Mouse (Mus musculus) midbrain, embryonic 16.5 days (tissue): Measurements from ENCODE around the gene Camta1. TPM values are rescaled to one million over a fixed set of nuclear protein-coding genes. Genes with fewer than 3 reads are reported as not detected.
A peak's percentile ranks its signal among the peaks of the same experiment; 100 is the strongest.

ENCODE experiments used
- ATAC-seq: fragments of 200-750 bp; cut with Nextera tagmentation; 2 replicates; pipeline ENCODE4 v1.8.0; 2017; ENCODE audit warnings: moderate TSS enrichment
- H3K27ac ChIP-seq: fragments of 300-500 bp; sonication (generic); 2 replicates; pipeline ENCODE4 v1.5.1; 2014; ENCODE audit warnings: mild to moderate bottlenecking, low read length, mixed read lengths
- H3K27me3 ChIP-seq: fragments of 300-500 bp; sonication (generic); 2 replicates; pipeline ENCODE4 v1.6.1; 2014; ENCODE audit warnings: low read depth, low read length, mixed read lengths; ENCODE audit not compliant: control insufficient read depth, insufficient read depth
- H3K36me3 ChIP-seq: fragments of 300-500 bp; sonication (generic); 2 replicates; pipeline ENCODE4 v1.6.1; 2014; ENCODE audit warnings: mild to moderate bottlenecking, low read length, moderate library complexity, mixed read lengths; ENCODE audit not compliant: control insufficient read depth, insufficient read depth
- H3K4me1 ChIP-seq: fragments of 300-500 bp; sonication (generic); 2 replicates; pipeline ENCODE4 v1.6.1; 2014; ENCODE audit warnings: mild to moderate bottlenecking, low read length, mixed read lengths; ENCODE audit not compliant: control insufficient read depth, insufficient read depth
- H3K4me2 ChIP-seq: fragments of 300-500 bp; sonication (generic); 2 replicates; pipeline ENCODE4 v1.6.1; 2014; ENCODE audit warnings: mild to moderate bottlenecking, low read length, mixed read lengths
- H3K4me3 ChIP-seq: fragments of 300-500 bp; sonication (generic); 2 replicates; pipeline ENCODE4 v1.5.1; 2014; ENCODE audit warnings: low read depth, mild to moderate bottlenecking, low read length, moderate library complexity, mixed read lengths
- H3K9ac ChIP-seq: fragments of 300-500 bp; sonication (generic); 2 replicates; pipeline ENCODE4 v1.6.1; 2014; ENCODE audit warnings: low read depth, low read length, mixed read lengths
- H3K9me3 ChIP-seq: fragments of 300-500 bp; sonication (generic); replicated peaks from 2 replicates; pipeline ENCODE4 v1.6.1; 2014; ENCODE audit warnings: mild to moderate bottlenecking, low read length, mixed read lengths; ENCODE audit not compliant: control insufficient read depth, poor library complexity, severe bottlenecking
- WGBS: fragments of 180-500 bp; shearing (Covaris S2); extraction: QIAGEN DNeasy Blood & Tissue Kit; methylation state at CpG from one replicate; pipeline ENCODE4 v1.1.7; 2014; 5-methylcytosine and 5-hydroxymethylcytosine counted together
- polyA plus RNA-seq: library from polyadenylated mRNA; unstranded; fragments of >200 nt; fragmentation: Nextera tagmentation; extraction: Ambion mirVana; gene quantifications from 2 replicates; pipeline ENCODE4 v1.2.1, GENCODE M21; 2015

Camta1 gene
- polyA plus RNA-seq, 1 experiment from 2014 or later = 159 TPM

GRCm38 (mm10) chr4:151610266-151610665, 251.4 kb downstream of the Camta1 start:
- no peaks in the 10 kb centered on the region; the same call in 1 of the 2 replicates for H3K9me3 ChIP-seq
- 17% methylated on average over 8 of the region's 8 CpGs for WGBS
- no peak overlapping the region for H3K4me2 ChIP-seq
- no peak for ATAC-seq
- H3K27me3 ChIP-seq = no peaks in the 10 kb centered on the region
- H3K9ac ChIP-seq = no peak overlapping the region
- no peak overlapping the region for H3K4me3 ChIP-seq
- H3K27ac ChIP-seq = no peak overlapping the region
- H3K36me3 ChIP-seq = no peaks in the 10 kb centered on the region
- H3K4me1 ChIP-seq = peaks cover 15% of the 10 kb centered on the region

GRCm38 (mm10) chr4:151604907-151605306, 256.8 kb downstream of the Camta1 start:
- no peak overlapping the region for H3K27ac ChIP-seq
- no peaks in the 10 kb centered on the region for H3K36me3 ChIP-seq
- no peak overlapping the region for H3K4me3 ChIP-seq
- H3K27me3 ChIP-seq = no peaks in the 10 kb centered on the region
- H3K4me2 ChIP-seq = no peak overlapping the region
- H3K9ac ChIP-seq = no peak overlapping the region
- H3K4me1 ChIP-seq = peaks cover 17% of the 10 kb centered on the region
- WGBS = 45% methylated on average over 6 of the region's 6 CpGs
- H3K9me3 ChIP-seq = no peaks in the 10 kb centered on the region
- ATAC-seq = no peak

- H3K9me3 ChIP-seq = no peaks in the 10 kb centered on the region
- 0 out of 2 replicates have a peak, but pooled peaks have one; percentile 15 for ATAC-seq
- H3K27me3 ChIP-seq = no peaks in the 10 kb centered on the region
- peaks cover 16% of the 10 kb centered on the region for H3K4me1 ChIP-seq
- H3K4me2 ChIP-seq = no peak overlapping the region
- H3K36me3 ChIP-seq = no peaks in the 10 kb centered on the region
- no peak overlapping the region for H3K9ac ChIP-seq
- H3K4me3 ChIP-seq = no peak overlapping the region
- 10% methylated on average over 16 of the region's 16 CpGs for WGBS
- no peak overlapping the region for H3K27ac ChIP-seq
These were observed 257.2 kb downstream of the Camta1 start for GRCm38 (mm10) chr4:151604481-151604880.

GRCm38 (mm10) chr4:151603586-151603985, 258.1 kb downstream of the Camta1 start:
- Histone ChIP-seq H3K9ac (no peak overlapping the region), H3K27me3 (no peaks in the 10 kb centered on the region), H3K4me3 (no peak overlapping the region), H3K4me1 (peaks cover 16% of the 10 kb centered on the region), H3K9me3 (no peaks in the 10 kb centered on the region), H3K27ac (no peak overlapping the region), H3K4me2 (no peak overlapping the region), H3K36me3 (no peaks in the 10 kb centered on the region)
- WGBS = 49% methylated on average over 9 of the region's 9 CpGs
- no peak; the same call in 1 of the 2 replicates for ATAC-seq

- H3K27me3 ChIP-seq = no peaks in the 10 kb centered on the region
- H3K4me1 ChIP-seq = no peaks in the 10 kb centered on the region
- no peaks in the 10 kb centered on the region for H3K9me3 ChIP-seq
- H3K27ac ChIP-seq = no peak overlapping the region
- H3K4me2 ChIP-seq = no peak overlapping the region
- WGBS = 62% methylated on average over 8 of the region's 8 CpGs
- H3K36me3 ChIP-seq = no peaks in the 10 kb centered on the region
- peak; percentile 36; the same call in 1 of the 2 replicates for ATAC-seq
- no peak overlapping the region for H3K9ac ChIP-seq
- H3K4me3 ChIP-seq = no peak overlapping the region
These were observed 266.6 kb downstream of the Camta1 start for GRCm38 (mm10) chr4:151595116-151595515.

- Histone ChIP-seq H3K9ac (no peak overlapping the region), H3K27me3 (no peaks in the 10 kb centered on the region), H3K36me3 (no peaks in the 10 kb centered on the region), H3K4me2 (no peak overlapping the region), H3K4me1 (no peaks in the 10 kb centered on the region), H3K9me3 (no peaks in the 10 kb centered on the region), H3K27ac (no peak overlapping the region), H3K4me3 (no peak overlapping the region)
- 77% methylated on average over 7 of the region's 7 CpGs for WGBS
- ATAC-seq = no peak
These were observed 268.6 kb downstream of the Camta1 start for GRCm38 (mm10) chr4:151593042-151593441.

GRCm38 (mm10) chr4:151586074-151586473, 275.6 kb downstream of the Camta1 start:
- 29% methylated on average over 9 of the region's 9 CpGs for WGBS
- H3K9me3 ChIP-seq = no peaks in the 10 kb centered on the region
- H3K4me1 ChIP-seq = peaks cover 4% of the 10 kb centered on the region; the same call in 1 of the 2 replicates
- no peak overlapping the region for H3K9ac ChIP-seq
- no peaks in the 10 kb centered on the region for H3K27me3 ChIP-seq
- H3K27ac ChIP-seq = peak overlapping the region; percentile 23
- H3K36me3 ChIP-seq = no peaks in the 10 kb centered on the region
- H3K4me2 ChIP-seq = no peak overlapping the region
- ATAC-seq = no peak
- H3K4me3 ChIP-seq = no peak overlapping the region

- Histone ChIP-seq H3K9ac (no peak overlapping the region), H3K36me3 (no peaks in the 10 kb centered on the region), H3K27ac (no peak overlapping the region), H3K4me1 (peaks cover 22% of the 10 kb centered on the region), H3K27me3 (no peaks in the 10 kb centered on the region), H3K4me3 (no peak overlapping the region), H3K9me3 (no peaks in the 10 kb centered on the region), H3K4me2 (no peak overlapping the region)
- ATAC-seq = no peak
- 84% methylated on average over 3 of the region's 3 CpGs for WGBS
These were observed 283.7 kb downstream of the Camta1 start for GRCm38 (mm10) chr4:151577961-151578360.

GRCm38 (mm10) chr4:151576291-151577108, 285.2 kb downstream of the Camta1 start:
- Histone ChIP-seq H3K27me3 (no peaks in the 10 kb centered on the region), H3K36me3 (no peaks in the 10 kb centered on the region), H3K9ac (no peak overlapping the region), H3K27ac (peak overlapping the region; percentile 60; the same call in 1 of the 2 replicates), H3K4me1 (peaks cover 25% of the 10 kb centered on the region), H3K9me3 (no peaks in the 10 kb centered on the region), H3K4me3 (no peak overlapping the region), H3K4me2 (no peak overlapping the region)
- ATAC-seq = no peak
- WGBS = 61% methylated on average over 15 of the region's 15 CpGs
